26 mouse cellular contexts compared by ENCODE assay signal in genomic region chr11:34158916-34159315, GRCm38 (mm10). TPM values are rescaled to one million over a fixed set of nuclear protein-coding genes. Genes with fewer than 3 reads are reported as not detected.
DNase-seq lines count a peak whose midpoint lies in the region; ATAC-seq and TF ChIP-seq lines count a peak whose summit lies in the region.
"Had no signal": no experiment of that assay in that cellular context is flagged by ENCODE, and none has a peak within 500 bp of the region (broad histone marks: within the 10 kb centered on the region; RNA-seq: fewer than 3 reads in every experiment).

No protein-coding gene starts in this region.

- TF ChIP-seq CTCF in kidney, postnatal 0 days (IDR thresholded peaks at IDR 0.05; ENCODE audit: low read depth): no peak
- no peak for TF ChIP-seq CTCF in thymus, adult 2 months (IDR thresholded peaks at IDR 0.05; ENCODE audit: borderline replicate concordance, control insufficient read depth, extremely low read depth, insufficient read depth, low read length, poor library complexity)

- ATAC-seq in kidney, postnatal 0 days (replicated peaks; ENCODE audit: low FRiP score, low read depth): peak; percentile 75; the same call in 1 of the 2 replicates
- ATAC-seq: CD4-positive, CD25-positive, alpha-beta regulatory T cell, adult 4 months; forebrain, embryonic 16.5 days had no signal

- H3K36me3 ChIP-seq in kidney, postnatal 0 days (ENCODE audit: insufficient read depth, low read length): no peaks in the 10 kb centered on the region
- H3K36me3 ChIP-seq in thymus, adult 2 months (ENCODE audit: control insufficient read depth, insufficient read depth, low read length): no peaks in the 10 kb centered on the region
- H3K36me3 ChIP-seq: embryonic facial prominence, embryonic 12.5 days; G1E; heart, embryonic 13.5 days had no signal

- TF ChIP-seq POLR2A in thymus, adult 2 months (IDR thresholded peaks at IDR 0.05; ENCODE audit: control insufficient read depth, extremely low read depth, insufficient read depth, low read length, poor library complexity): no peak

- WGBS in kidney, postnatal 0 days: 59% methylated on average over 9 of the region's 9 CpGs
- WGBS in thymus, adult 2 months: 92% methylated on average over 9 of the region's 9 CpGs

- no peaks in the 10 kb centered on the region for H3K4me1 ChIP-seq in kidney, postnatal 0 days (replicated peaks; ENCODE audit: insufficient read depth, low read length)
- no peaks in the 10 kb centered on the region for H3K4me1 ChIP-seq in thymus, adult 2 months (replicated peaks; ENCODE audit: control insufficient read depth, insufficient read depth, low read length)
- H3K4me1 ChIP-seq: embryonic facial prominence, embryonic 12.5 days; heart, embryonic 13.5 days had no signal

- H3K9ac ChIP-seq in kidney, postnatal 0 days (ENCODE audit: low read depth, low read length): no peak overlapping the region
- H3K9ac ChIP-seq: embryonic facial prominence, embryonic 12.5 days; heart, embryonic 13.5 days had no signal

- no peak overlapping the region for H3K4me3 ChIP-seq in kidney, postnatal 0 days (replicated peaks; ENCODE audit: low read depth, low read length)
- H3K4me3 ChIP-seq in thymus, adult 2 months (ENCODE audit: control insufficient read depth, insufficient read depth, low read length): no peak overlapping the region
- H3K4me3 ChIP-seq: embryonic facial prominence, embryonic 12.5 days; gastrocnemius, adult 2 months; heart, embryonic 13.5 days had no signal

- DNase-seq in kidney, adult 11 months: peak; percentile 42
- DNase-seq in kidney, adult 18-20 months: no peak
- peak; percentile 24 to 36 for DNase-seq in kidney, adult 8-10 months
- no peak for DNase-seq in kidney, postnatal 0 days (ENCODE audit: low spot score)
- peak; percentile 36 to 43 for DNase-seq in kidney, postnatal 36 days
- DNase-seq in left cerebral cortex, postnatal 25 days (ENCODE audit: low spot score in 2 of 2): no peak
- no peak for DNase-seq in thymus, adult 2 months
- DNase-seq: adrenal gland, adult 8-10 months; adrenal gland, postnatal 36 days; B cell, adult 2 months; cerebellum, adult 2 months; cerebellum, postnatal 14 days; embryo, embryonic 11 days; gastrocnemius, adult 2 months; gastrocnemius, postnatal 25 days; heart, adult 11 months; heart, postnatal 36 days had no signal

- H3K27me3 ChIP-seq in kidney, postnatal 0 days (ENCODE audit: insufficient read depth, low read length): no peaks in the 10 kb centered on the region
- no peaks in the 10 kb centered on the region for H3K27me3 ChIP-seq in thymus, adult 2 months (ENCODE audit: control insufficient read depth, insufficient read depth, low read length)
- H3K27me3 ChIP-seq: embryonic facial prominence, embryonic 12.5 days; heart, embryonic 13.5 days had no signal

- intact Hi-C loops in left cerebral cortex, postnatal 25 days (cut with DNase I): no loop called here

- H3K27ac ChIP-seq in kidney, postnatal 0 days: no peak overlapping the region
- no peak overlapping the region for H3K27ac ChIP-seq in thymus, adult 2 months (ENCODE audit: control insufficient read depth, insufficient read depth, low read length)
- H3K27ac ChIP-seq: embryonic facial prominence, embryonic 12.5 days; gastrocnemius, adult 2 months; heart, embryonic 13.5 days had no signal

- no peak overlapping the region for H3K4me2 ChIP-seq in kidney, postnatal 0 days (ENCODE audit: low read length)
- H3K4me2 ChIP-seq: embryonic facial prominence, embryonic 12.5 days; heart, embryonic 13.5 days had no signal

- no peaks in the 10 kb centered on the region for H3K9me3 ChIP-seq in kidney, postnatal 0 days (replicated peaks; ENCODE audit: low read length)

RNA-seq across cellular contexts. Expression of gene Foxi1, which starts 49.0 kb away (rescaled TPM):
- 28.0 and 30.2 TPM in 2 replicates for polyA plus RNA-seq in kidney, postnatal 0 days (2015; fragmentation: Nextera tagmentation; extraction: Ambion mirVana)
- total RNA-seq in left cerebral cortex, postnatal 25 days (2021): not detected
- 0.57 and 0.70 TPM in 2 replicates for polyA plus RNA-seq in thymus, adult 2 months (2012; rRNA removed)
- total RNA-seq: adrenal gland, adult 8-10 months; adrenal gland, postnatal 36 days; common myeloid progenitor, adult 5-6 weeks; G1E; gastrocnemius, adult 2 months; gastrocnemius, postnatal 25 days; heart, postnatal 36 days had no signal
- polyA plus RNA-seq: CD4-positive, CD25-positive, alpha-beta regulatory T cell, adult 4 months; cerebellum, adult 2 months; forebrain, embryonic 11.5 days; forebrain, embryonic 16.5 days; G1E; heart, embryonic 13.5 days; heart, postnatal 0 days; hindbrain, embryonic 11.5 days had no signal

Comparison
In these comparisons a context has a peak if more than half of its experiments do, and no peak if none do; other contexts are left out.
1. DNase-seq: peak in kidney, adult 11 months (single experiment), kidney, adult 8-10 months (2 of 2) and kidney, postnatal 36 days (2 of 2); none in kidney, adult 18-20 months (single experiment), kidney, postnatal 0 days (single experiment), left cerebral cortex, postnatal 25 days (0 of 2) and thymus, adult 2 months (single experiment).
2. RNA of gene Foxi1, which starts 49.0 kb away (polyA plus RNA-seq): 28.0 to 30.2 TPM in kidney, postnatal 0 days; 0.57 to 0.70 TPM in thymus, adult 2 months; every median in the first group is over 10 times any median in the second.